Mouse (Mus musculus): Measurements from ENCODE around the gene Tm6sf2. TPM values are rescaled to one million over a fixed set of nuclear protein-coding genes. Genes with fewer than 3 reads are reported as not detected.
A peak's percentile ranks its signal among the peaks of the same experiment; 100 is the strongest.

Gene Tm6sf2
- polyA plus RNA-seq, 1 experiment from 2014 or later = 0.68 TPM

- no peaks in the 10 kb centered on the region for H3K36me3 ChIP-seq
- H3K27ac ChIP-seq = no peak overlapping the region
- no peak overlapping the region for H3K9ac ChIP-seq
- ATAC-seq = no peak
- 49% methylated on average over 8 of the region's 8 CpGs for WGBS (ENCODE audit: insufficient replicate concordance)
- H3K4me1 ChIP-seq = no peaks in the 10 kb centered on the region
- peaks cover 42% of the 10 kb centered on the region for H3K27me3 ChIP-seq (replicated peaks)
- no peaks in the 10 kb centered on the region for H3K9me3 ChIP-seq (replicated peaks)
- H3K4me3 ChIP-seq = no peak overlapping the region
- H3K4me2 ChIP-seq = no peak overlapping the region
These were observed 26.6 kb downstream of the Tm6sf2 start for GRCm38 (mm10) chr8:70099276-70099675.

- Histone ChIP-seq H3K27ac (no peak overlapping the region), H3K27me3 (replicated peaks) (peaks cover 47% of the 10 kb centered on the region), H3K9ac (no peak overlapping the region), H3K4me3 (no peak overlapping the region), H3K9me3 (replicated peaks) (no peaks in the 10 kb centered on the region), H3K4me1 (no peaks in the 10 kb centered on the region), H3K4me2 (no peak overlapping the region), H3K36me3 (no peaks in the 10 kb centered on the region)
- 63% methylated on average over 8 of the region's 8 CpGs for WGBS (ENCODE audit: insufficient replicate concordance)
- no peak for ATAC-seq
These were observed 27.5 kb downstream of the Tm6sf2 start for GRCm38 (mm10) chr8:70100241-70100640.

GRCm38 (mm10) chr8:70104506-70104905 lies 31.8 kb downstream of the Tm6sf2 start:
- Histone ChIP-seq H3K4me2 (no peak overlapping the region), H3K27me3 (replicated peaks) (peaks cover 64% of the 10 kb centered on the region), H3K9me3 (replicated peaks) (no peaks in the 10 kb centered on the region), H3K4me1 (no peaks in the 10 kb centered on the region), H3K9ac (no peak overlapping the region), H3K36me3 (no peaks in the 10 kb centered on the region), H3K27ac (no peak overlapping the region), H3K4me3 (no peak overlapping the region)
- no peak for ATAC-seq
- WGBS (ENCODE audit: insufficient replicate concordance) = 9% methylated on average over 6 of the region's 6 CpGs

- ATAC-seq = no peak
- Histone ChIP-seq H3K4me2 (no peak overlapping the region), H3K27me3 (replicated peaks) (peaks cover 68% of the 10 kb centered on the region), H3K9me3 (replicated peaks) (no peaks in the 10 kb centered on the region), H3K27ac (no peak overlapping the region), H3K36me3 (no peaks in the 10 kb centered on the region), H3K9ac (no peak overlapping the region), H3K4me3 (no peak overlapping the region), H3K4me1 (no peaks in the 10 kb centered on the region)
- 52% methylated on average over 7 of the region's 7 CpGs for WGBS (ENCODE audit: insufficient replicate concordance)
These were observed 32.2 kb downstream of the Tm6sf2 start for GRCm38 (mm10) chr8:70104922-70105321.

- H3K27me3 ChIP-seq (replicated peaks) = peaks cover 96% of the 10 kb centered on the region
- H3K4me1 ChIP-seq = no peaks in the 10 kb centered on the region
- no peak for ATAC-seq
- H3K27ac ChIP-seq = no peak overlapping the region
- no peak overlapping the region for H3K4me3 ChIP-seq
- no peak overlapping the region for H3K4me2 ChIP-seq
- H3K9me3 ChIP-seq (replicated peaks) = no peaks in the 10 kb centered on the region
- no peak overlapping the region for H3K9ac ChIP-seq
- WGBS (ENCODE audit: insufficient replicate concordance) = 53% methylated on average over 2 of the region's 2 CpGs
- no peaks in the 10 kb centered on the region for H3K36me3 ChIP-seq
These were observed 37.7 kb downstream of the Tm6sf2 start for GRCm38 (mm10) chr8:70110451-70110850.

GRCm38 (mm10) chr8:70111192-70111795 lies 38.6 kb downstream of the Tm6sf2 start:
- Histone ChIP-seq H3K9ac (no peak overlapping the region), H3K27me3 (replicated peaks) (peaks cover 99% of the 10 kb centered on the region), H3K4me2 (no peak overlapping the region), H3K36me3 (no peaks in the 10 kb centered on the region), H3K4me1 (no peaks in the 10 kb centered on the region), H3K9me3 (replicated peaks) (no peaks in the 10 kb centered on the region), H3K27ac (no peak overlapping the region), H3K4me3 (no peak overlapping the region)
- WGBS (ENCODE audit: insufficient replicate concordance) = 33% methylated on average over 23 of the region's 23 CpGs
- ATAC-seq = no peak

- peaks cover 100% of the 10 kb centered on the region for H3K27me3 ChIP-seq (replicated peaks)
- no peaks in the 10 kb centered on the region for H3K4me1 ChIP-seq
- no peak overlapping the region for H3K27ac ChIP-seq
- no peaks in the 10 kb centered on the region for H3K9me3 ChIP-seq (replicated peaks)
- WGBS (ENCODE audit: insufficient replicate concordance) = 8% methylated on average over 43 of the region's 43 CpGs
- H3K4me2 ChIP-seq = no peak overlapping the region
- ATAC-seq = no peak
- H3K9ac ChIP-seq = no peak overlapping the region
- H3K4me3 ChIP-seq = no peak overlapping the region
- H3K36me3 ChIP-seq = no peaks in the 10 kb centered on the region
These were observed 39.8 kb downstream of the Tm6sf2 start for GRCm38 (mm10) chr8:70112401-70113016.

- H3K36me3 ChIP-seq = no peaks in the 10 kb centered on the region
- 10% methylated on average over 6 of the region's 6 CpGs for WGBS (ENCODE audit: insufficient replicate concordance)
- no peak overlapping the region for H3K9ac ChIP-seq
- H3K4me3 ChIP-seq = no peak overlapping the region
- H3K27me3 ChIP-seq (replicated peaks) = peaks cover 100% of the 10 kb centered on the region
- no peak for ATAC-seq
- H3K4me2 ChIP-seq = no peak overlapping the region
- H3K4me1 ChIP-seq = no peaks in the 10 kb centered on the region
- no peaks in the 10 kb centered on the region for H3K9me3 ChIP-seq (replicated peaks)
- H3K27ac ChIP-seq = no peak overlapping the region
These were observed 41.8 kb downstream of the Tm6sf2 start for GRCm38 (mm10) chr8:70114488-70114887.

GRCm38 (mm10) chr8:70114892-70115291 lies 42.2 kb downstream of the Tm6sf2 start:
- no peak overlapping the region for H3K4me3 ChIP-seq
- H3K4me1 ChIP-seq = no peaks in the 10 kb centered on the region
- H3K4me2 ChIP-seq = no peak overlapping the region
- H3K27ac ChIP-seq = no peak overlapping the region
- no peak overlapping the region for H3K9ac ChIP-seq
- no peak for ATAC-seq
- H3K27me3 ChIP-seq (replicated peaks) = peaks cover 100% of the 10 kb centered on the region
- H3K36me3 ChIP-seq = no peaks in the 10 kb centered on the region
- no peaks in the 10 kb centered on the region for H3K9me3 ChIP-seq (replicated peaks)
- WGBS (ENCODE audit: insufficient replicate concordance) = 49% methylated on average over 13 of the region's 13 CpGs

GRCm38 (mm10) chr8:70117611-70118010 lies 44.9 kb downstream of the Tm6sf2 start:
- no peak for ATAC-seq
- peaks cover 100% of the 10 kb centered on the region for H3K27me3 ChIP-seq (replicated peaks)
- H3K9me3 ChIP-seq (replicated peaks) = no peaks in the 10 kb centered on the region
- no peak overlapping the region for H3K4me2 ChIP-seq
- no peaks in the 10 kb centered on the region for H3K36me3 ChIP-seq
- no peak overlapping the region for H3K4me3 ChIP-seq
- no peak overlapping the region for H3K27ac ChIP-seq
- H3K9ac ChIP-seq = no peak overlapping the region
- H3K4me1 ChIP-seq = 0 out of 2 replicates have a peak, but pooled peaks cover 4% of the 10 kb centered on the region
- 8% methylated on average over 9 of the region's 9 CpGs for WGBS (ENCODE audit: insufficient replicate concordance)

GRCm38 (mm10) chr8:70118726-70119700 lies 46.3 kb downstream of the Tm6sf2 start:
- Histone ChIP-seq H3K36me3 (no peaks in the 10 kb centered on the region), H3K4me2 (no peak overlapping the region), H3K4me3 (no peak overlapping the region), H3K4me1 (0 out of 2 replicates have a peak, but pooled peaks cover 4% of the 10 kb centered on the region), H3K27me3 (replicated peaks) (peaks cover 98% of the 10 kb centered on the region), H3K9ac (no peak overlapping the region), H3K9me3 (replicated peaks) (no peaks in the 10 kb centered on the region), H3K27ac (no peak overlapping the region)
- 18% methylated on average over 17 of the region's 17 CpGs for WGBS (ENCODE audit: insufficient replicate concordance)
- ATAC-seq = no peak

- H3K9me3 ChIP-seq (replicated peaks) = no peaks in the 10 kb centered on the region
- H3K4me1 ChIP-seq = 0 out of 2 replicates have a peak, but pooled peaks cover 4% of the 10 kb centered on the region
- H3K27me3 ChIP-seq (replicated peaks) = peaks cover 98% of the 10 kb centered on the region
- H3K9ac ChIP-seq = no peak within 1 kb of the TSS
- H3K27ac ChIP-seq = no peak within 1 kb of the TSS
- ATAC-seq = 0 out of 2 replicates have a peak, but pooled peaks have one; percentile 27
- no peaks in the 10 kb centered on the region for H3K36me3 ChIP-seq
- H3K4me2 ChIP-seq = no peak within 1 kb of the TSS
- no peak within 1 kb of the TSS for H3K4me3 ChIP-seq
- 6% methylated on average over 19 of the region's 19 CpGs for WGBS (ENCODE audit: insufficient replicate concordance)
These were observed 47.9 kb downstream of the Tm6sf2 start, which contains the start of gene Ncan for GRCm38 (mm10) chr8:70120667-70121066. Gene Ncan, minus strand, starts transcription at chr8:70120873.

Data from liver, embryonic 12.5 days (tissue).